Mouse (Mus musculus): Measurements from ENCODE around the gene Ide. TPM values are rescaled to one million over a fixed set of nuclear protein-coding genes. Genes with fewer than 3 reads are reported as not detected.

Gene Ide
- 12.0 TPM for polyA plus RNA-seq (2012; fragmentation: generic; extraction: Trizol)

DNA sequence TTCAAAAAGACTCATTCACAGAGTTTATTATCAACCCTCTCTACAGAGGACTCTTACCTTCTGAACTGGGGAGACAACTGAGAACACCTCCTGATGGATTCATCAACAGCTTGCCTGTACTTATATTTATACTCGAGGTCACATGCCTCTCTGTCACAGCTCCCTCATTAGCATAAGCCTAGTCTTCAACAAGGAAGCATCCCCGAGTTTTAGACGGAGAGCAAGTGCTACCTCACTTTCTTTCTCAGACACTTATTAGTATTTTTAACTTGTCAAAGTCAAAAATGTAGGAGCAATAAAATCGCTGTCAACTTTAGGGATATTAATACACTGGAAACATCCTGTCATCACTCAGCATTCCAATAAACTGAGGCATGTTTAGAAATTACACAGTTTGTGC lies at the start of gene Ide:
Gene Ide, minus strand, starts transcription at position 101 of the 400 bp plus-strand sequence.
- no peaks in the 10 kb centered on the region for H3K36me3 ChIP-seq (ENCODE audit: control insufficient read depth, insufficient read depth)
- H3K27me3 ChIP-seq (ENCODE audit: control insufficient read depth, insufficient read depth, insufficient read length): no peaks in the 10 kb centered on the region
- H3K4me3 ChIP-seq: no peak within 1 kb of the TSS
- H3K4me2 ChIP-seq (ENCODE audit: low read depth): no peak within 1 kb of the TSS
- TF ChIP-seq POLR2A (IDR thresholded peaks at IDR 0.05; ENCODE audit: insufficient read length, low read depth) (no peak), USF1 (IDR thresholded peaks at IDR 0.05; ENCODE audit: low read depth) (no peak)
- H3K79me2 ChIP-seq (ENCODE audit: control insufficient read depth, insufficient read depth): peaks cover 9% of the 10 kb centered on the region
- no peak within 1 kb of the TSS for H3ac ChIP-seq (ENCODE audit: control insufficient read depth, insufficient read length)

DNA sequence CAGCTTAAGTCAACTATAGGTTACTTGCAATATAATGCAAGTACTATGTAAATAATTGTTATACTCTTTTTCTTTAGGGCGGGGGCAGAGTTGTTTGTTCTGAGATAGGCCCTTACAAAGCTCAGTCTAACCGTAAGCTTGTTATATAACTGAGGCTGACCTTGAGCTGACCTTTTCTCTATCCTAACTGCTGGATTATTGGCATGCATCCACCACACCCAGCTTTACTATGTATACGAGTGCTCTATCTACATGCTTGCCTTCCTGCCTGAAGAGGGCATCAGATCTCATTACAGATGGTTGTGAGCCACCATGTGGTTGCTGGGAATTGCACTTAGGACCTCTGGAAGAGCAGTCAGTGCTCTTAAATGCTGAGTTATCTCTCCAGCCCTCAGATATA lies 48.5 kb upstream of the Ide start:
- H3K36me3 ChIP-seq (ENCODE audit: control insufficient read depth, insufficient read depth): peaks cover 20% of the 10 kb centered on the region
- no peak for TF ChIP-seq CEBPB (IDR thresholded peaks at IDR 0.05; ENCODE audit: insufficient read depth, poor library complexity, severe bottlenecking)
- TF ChIP-seq TCF12 (IDR thresholded peaks at IDR 0.05; ENCODE audit: insufficient read depth, poor library complexity, severe bottlenecking): no peak
- TF ChIP-seq REST (IDR thresholded peaks at IDR 0.05; ENCODE audit: insufficient read depth, insufficient read length): no peak
- TF ChIP-seq SRF (IDR thresholded peaks at IDR 0.05; ENCODE audit: control insufficient read depth, insufficient read length, low read depth): no peak
- no peak for TF ChIP-seq E2F4 (IDR thresholded peaks at IDR 0.05; ENCODE audit: insufficient read depth)
- no peak for TF ChIP-seq MYOD1 (IDR thresholded peaks at IDR 0.05; ENCODE audit: control insufficient read depth in 1 of 3, insufficient read length in 2 of 3, low read depth in 2 of 3)
- TF ChIP-seq USF1 (IDR thresholded peaks at IDR 0.05; ENCODE audit: low read depth): no peak
- TF ChIP-seq TCF3 (IDR thresholded peaks at IDR 0.05; ENCODE audit: insufficient read length, low read depth): no peak
- TF ChIP-seq POLR2A (IDR thresholded peaks at IDR 0.05; ENCODE audit: insufficient read length, low read depth): no peak
- no peak for TF ChIP-seq MYOG (IDR thresholded peaks at IDR 0.05; ENCODE audit: control insufficient read depth in 1 of 3, insufficient read depth in 1 of 3, insufficient read length in 2 of 3, low read depth in 2 of 3)
- TF ChIP-seq MAX (IDR thresholded peaks at IDR 0.05; ENCODE audit: low read depth): no peak
- no peak for TF ChIP-seq POLR2AphosphoS2 (IDR thresholded peaks at IDR 0.05; ENCODE audit: insufficient read length, low read depth)
- H3K4me2 ChIP-seq (ENCODE audit: low read depth): no peak overlapping the region
- H3ac ChIP-seq (ENCODE audit: control insufficient read depth, insufficient read length): no peak overlapping the region
- no peaks in the 10 kb centered on the region for H3K27me3 ChIP-seq (ENCODE audit: control insufficient read depth, insufficient read depth, insufficient read length)
- H3K4me3 ChIP-seq: no peak overlapping the region
- peaks cover 51% of the 10 kb centered on the region for H3K79me2 ChIP-seq (ENCODE audit: control insufficient read depth, insufficient read depth)

DNA sequence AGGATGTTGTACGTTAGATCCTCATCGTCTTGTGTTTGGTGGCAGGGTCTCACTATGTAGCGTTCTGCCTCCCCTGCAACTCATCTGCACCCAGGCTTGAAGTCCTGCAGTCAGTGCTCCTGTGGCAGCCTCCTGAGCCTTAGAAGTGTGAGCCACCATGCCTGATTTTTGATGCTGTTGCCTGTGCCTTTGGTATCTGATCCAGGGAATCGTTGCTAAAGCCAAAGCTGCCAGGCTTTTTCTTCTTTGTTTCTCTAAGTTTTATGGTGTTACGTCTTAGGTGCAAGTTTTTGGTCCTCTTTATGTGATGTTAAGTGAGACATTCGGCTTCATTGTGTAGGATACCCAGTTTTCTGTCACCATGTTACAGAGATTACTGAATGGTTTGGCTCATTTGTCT lies 41.2 kb upstream of the Ide start:
- no peaks in the 10 kb centered on the region for H3K36me3 ChIP-seq (ENCODE audit: control insufficient read depth, insufficient read depth)
- H3K4me3 ChIP-seq: peak overlapping the region; percentile 89
- peaks cover 75% of the 10 kb centered on the region for H3K79me2 ChIP-seq (ENCODE audit: control insufficient read depth, insufficient read depth)
- H3K27me3 ChIP-seq (ENCODE audit: control insufficient read depth, insufficient read depth, insufficient read length): no peaks in the 10 kb centered on the region
- TF ChIP-seq TCF12 (IDR thresholded peaks at IDR 0.05; ENCODE audit: insufficient read depth, poor library complexity, severe bottlenecking) (no peak), SRF (IDR thresholded peaks at IDR 0.05; ENCODE audit: control insufficient read depth, insufficient read length, low read depth) (no peak), POLR2A (IDR thresholded peaks at IDR 0.05; ENCODE audit: insufficient read length, low read depth) (no peak), MYOD1 (IDR thresholded peaks at IDR 0.05; ENCODE audit: control insufficient read depth in 1 of 3, insufficient read length in 2 of 3, low read depth in 2 of 3) (no peak), MYOG (IDR thresholded peaks at IDR 0.05; ENCODE audit: control insufficient read depth in 1 of 3, insufficient read depth in 1 of 3, insufficient read length in 2 of 3, low read depth in 2 of 3) (no peak), CEBPB (IDR thresholded peaks at IDR 0.05; ENCODE audit: insufficient read depth, poor library complexity, severe bottlenecking) (no peak), USF1 (IDR thresholded peaks at IDR 0.05; ENCODE audit: low read depth) (no peak), E2F4 (IDR thresholded peaks at IDR 0.05; ENCODE audit: insufficient read depth) (no peak)
- no peak overlapping the region for H3ac ChIP-seq (ENCODE audit: control insufficient read depth, insufficient read length)
- H3K4me2 ChIP-seq (ENCODE audit: low read depth): peak overlapping the region; percentile 41

DNA sequence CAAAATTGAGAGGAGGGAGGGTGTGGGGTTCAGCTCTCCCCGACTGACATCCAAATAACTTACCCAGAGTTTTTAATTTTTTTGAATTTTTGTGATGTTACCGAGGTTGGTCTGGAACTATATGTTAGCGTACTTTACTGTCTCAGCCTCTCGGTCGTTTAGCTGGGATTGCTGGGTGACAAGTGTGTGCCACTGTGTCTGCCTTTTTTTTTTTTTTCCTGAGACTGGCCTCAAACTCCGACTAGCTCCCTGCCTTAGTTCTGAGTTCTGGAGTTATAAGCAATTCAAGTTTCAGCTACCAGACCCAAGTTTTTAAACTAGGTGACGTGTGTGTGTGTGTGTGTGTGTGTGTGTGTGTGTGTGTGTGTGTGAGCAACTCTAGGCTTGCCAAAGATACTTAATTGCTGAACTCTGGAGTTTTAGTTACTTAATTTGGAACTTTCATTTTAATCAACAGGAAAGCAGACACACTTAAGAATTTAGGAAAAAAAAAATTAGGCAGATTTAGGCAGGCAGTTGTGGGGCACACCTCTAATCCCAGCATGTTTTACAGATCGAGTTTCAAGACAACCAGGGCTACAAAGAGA lies 39.8 kb upstream of the Ide start:
- H3K79me2 ChIP-seq (ENCODE audit: control insufficient read depth, insufficient read depth): peaks cover 62% of the 10 kb centered on the region
- H3ac ChIP-seq (ENCODE audit: control insufficient read depth, insufficient read length): no peak overlapping the region
- TF ChIP-seq TCF12 (IDR thresholded peaks at IDR 0.05; ENCODE audit: insufficient read depth, poor library complexity, severe bottlenecking): no peak
- no peak for TF ChIP-seq TCF3 (IDR thresholded peaks at IDR 0.05; ENCODE audit: insufficient read length, low read depth)
- TF ChIP-seq POLR2A (IDR thresholded peaks at IDR 0.05; ENCODE audit: insufficient read length, low read depth): no peak
- TF ChIP-seq E2F4 (IDR thresholded peaks at IDR 0.05; ENCODE audit: insufficient read depth): no peak
- TF ChIP-seq USF1 (IDR thresholded peaks at IDR 0.05; ENCODE audit: low read depth): no peak
- no peak for TF ChIP-seq POLR2AphosphoS2 (IDR thresholded peaks at IDR 0.05; ENCODE audit: insufficient read length, low read depth)
- TF ChIP-seq REST (IDR thresholded peaks at IDR 0.05; ENCODE audit: insufficient read depth, insufficient read length): no peak
- no peak for TF ChIP-seq MYOG (IDR thresholded peaks at IDR 0.05; ENCODE audit: control insufficient read depth in 1 of 3, insufficient read depth in 1 of 3, insufficient read length in 2 of 3, low read depth in 2 of 3)
- TF ChIP-seq SRF (IDR thresholded peaks at IDR 0.05; ENCODE audit: control insufficient read depth, insufficient read length, low read depth): no peak
- no peak for TF ChIP-seq MAX (IDR thresholded peaks at IDR 0.05; ENCODE audit: low read depth)
- TF ChIP-seq MYOD1 (IDR thresholded peaks at IDR 0.05; ENCODE audit: control insufficient read depth in 1 of 3, insufficient read length in 2 of 3, low read depth in 2 of 3): no peak
- TF ChIP-seq CEBPB (IDR thresholded peaks at IDR 0.05; ENCODE audit: insufficient read depth, poor library complexity, severe bottlenecking): no peak
- peak overlapping the region; percentile 83 for H3K4me2 ChIP-seq (ENCODE audit: low read depth)
- peak overlapping the region; percentile 89 for H3K4me3 ChIP-seq
- H3K36me3 ChIP-seq (ENCODE audit: control insufficient read depth, insufficient read depth): no peaks in the 10 kb centered on the region
- no peaks in the 10 kb centered on the region for H3K27me3 ChIP-seq (ENCODE audit: control insufficient read depth, insufficient read depth, insufficient read length)

DNA sequence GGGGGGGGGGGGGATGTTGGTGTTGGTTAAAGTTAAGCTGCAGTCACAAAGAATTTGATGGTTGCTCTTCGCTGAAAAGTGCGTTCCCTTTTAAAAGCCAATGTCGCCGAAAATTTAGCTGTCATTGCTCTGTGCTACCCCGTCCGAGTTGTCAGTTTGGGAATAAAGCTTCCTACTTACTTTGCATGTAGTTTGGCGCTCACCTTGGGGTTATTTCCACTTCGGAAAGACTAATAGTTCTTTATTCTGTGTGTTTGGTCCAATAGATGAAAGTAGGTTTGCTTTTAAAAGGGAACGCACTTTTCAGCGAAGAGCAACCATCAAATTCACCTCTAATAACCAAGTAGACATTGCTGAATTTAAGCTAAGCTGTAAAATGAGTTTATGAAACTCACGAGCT lies 39.2 kb upstream of the Ide start:
- H3K4me3 ChIP-seq: peak overlapping the region; percentile 89
- peaks cover 55% of the 10 kb centered on the region for H3K79me2 ChIP-seq (ENCODE audit: control insufficient read depth, insufficient read depth)
- H3ac ChIP-seq (ENCODE audit: control insufficient read depth, insufficient read length): peak overlapping the region; percentile 20
- H3K4me2 ChIP-seq (ENCODE audit: low read depth): peak overlapping the region; percentile 83
- H3K27me3 ChIP-seq (ENCODE audit: control insufficient read depth, insufficient read depth, insufficient read length): no peaks in the 10 kb centered on the region
- H3K36me3 ChIP-seq (ENCODE audit: control insufficient read depth, insufficient read depth): no peaks in the 10 kb centered on the region
- TF ChIP-seq MYOD1 (IDR thresholded peaks at IDR 0.05; ENCODE audit: control insufficient read depth in 1 of 3, insufficient read length in 2 of 3, low read depth in 2 of 3) (no peak), TCF12 (IDR thresholded peaks at IDR 0.05; ENCODE audit: insufficient read depth, poor library complexity, severe bottlenecking) (no peak), E2F4 (IDR thresholded peaks at IDR 0.05; ENCODE audit: insufficient read depth) (no peak), USF1 (IDR thresholded peaks at IDR 0.05; ENCODE audit: low read depth) (no peak), TCF3 (IDR thresholded peaks at IDR 0.05; ENCODE audit: insufficient read length, low read depth) (no peak), CEBPB (IDR thresholded peaks at IDR 0.05; ENCODE audit: insufficient read depth, poor library complexity, severe bottlenecking) (no peak), MAX (IDR thresholded peaks at IDR 0.05; ENCODE audit: low read depth) (no peak), REST (IDR thresholded peaks at IDR 0.05; ENCODE audit: insufficient read depth, insufficient read length) (no peak), POLR2A (IDR thresholded peaks at IDR 0.05; ENCODE audit: insufficient read length, low read depth) (no peak), SRF (IDR thresholded peaks at IDR 0.05; ENCODE audit: control insufficient read depth, insufficient read length, low read depth) (no peak), MYOG (IDR thresholded peaks at IDR 0.05; ENCODE audit: control insufficient read depth in 1 of 3, insufficient read depth in 1 of 3, insufficient read length in 2 of 3, low read depth in 2 of 3) (no peak), POLR2AphosphoS2 (IDR thresholded peaks at IDR 0.05; ENCODE audit: insufficient read length, low read depth) (no peak)

Measured in myocyte (in vitro differentiated cells).